ENCODE assay signal across 8 mouse cellular contexts in genomic region chr7:139615767-139616766, GRCm38 (mm10). TPM values are rescaled to one million over a fixed set of nuclear protein-coding genes. Genes with fewer than 3 reads are reported as not detected.
DNase-seq lines count a peak whose midpoint lies in the region; ATAC-seq and TF ChIP-seq lines count a peak whose summit lies in the region.

No protein-coding gene starts in this region.

- no peaks in the 10 kb centered on the region for H3K9me3 ChIP-seq in kidney, embryonic 16.5 days (ENCODE audit: low read length)
- no peaks in the 10 kb centered on the region for H3K9me3 ChIP-seq in limb, embryonic 14.5 days (ENCODE audit: control insufficient read depth, low read length)
- no peaks in the 10 kb centered on the region for H3K9me3 ChIP-seq in neural tube, embryonic 11.5 days (ENCODE audit: control insufficient read depth, low read length)

- H3K27ac ChIP-seq in gastrocnemius, adult 2 months: no peak overlapping the region
- no peak overlapping the region for H3K27ac ChIP-seq in kidney, embryonic 16.5 days (ENCODE audit: low read length)
- no peak overlapping the region for H3K27ac ChIP-seq in limb, embryonic 14.5 days (replicated peaks; ENCODE audit: low read depth, low read length)
- H3K27ac ChIP-seq in neural tube, embryonic 11.5 days (ENCODE audit: low read depth, low read length): no peak overlapping the region

- no peak overlapping the region for H3K9ac ChIP-seq in kidney, embryonic 16.5 days (replicated peaks; ENCODE audit: low read length)
- H3K9ac ChIP-seq in limb, embryonic 14.5 days (ENCODE audit: low read depth, low read length, severe bottlenecking): no peak overlapping the region
- H3K9ac ChIP-seq in neural tube, embryonic 11.5 days (ENCODE audit: low read length): no peak overlapping the region

- H3K4me2 ChIP-seq in kidney, embryonic 16.5 days (replicated peaks; ENCODE audit: low read depth, low read length): no peak overlapping the region
- no peak overlapping the region for H3K4me2 ChIP-seq in limb, embryonic 14.5 days (replicated peaks; ENCODE audit: low read depth, low read length, severe bottlenecking)
- no peak overlapping the region for H3K4me2 ChIP-seq in neural tube, embryonic 11.5 days (ENCODE audit: low read depth)

- 66% methylated on average over 12 of the region's 12 CpGs for WGBS in kidney, embryonic 16.5 days
- WGBS in limb, embryonic 14.5 days: 60% methylated on average over 12 of the region's 12 CpGs
- 59% methylated on average over 12 of the region's 12 CpGs for WGBS in neural tube, embryonic 11.5 days

- peaks cover 3% of the 10 kb centered on the region; the same call in 1 of the 2 replicates for H3K27me3 ChIP-seq in kidney, embryonic 16.5 days (ENCODE audit: insufficient read depth, low read length)
- no peaks in the 10 kb centered on the region for H3K27me3 ChIP-seq in limb, embryonic 14.5 days (ENCODE audit: control insufficient read depth, insufficient read depth, low read length)
- no peaks in the 10 kb centered on the region for H3K27me3 ChIP-seq in neural tube, embryonic 11.5 days (ENCODE audit: control insufficient read depth, insufficient read depth, low read length)

- ATAC-seq in kidney, embryonic 16.5 days (ENCODE audit: low FRiP score, low TSS enrichment): peak; percentile 68; the same call in 1 of the 2 replicates
- ATAC-seq in limb, embryonic 14.5 days (ENCODE audit: low FRiP score, low read depth): peak; percentile 60; the same call in 1 of the 2 replicates
- ATAC-seq in neural tube, embryonic 11.5 days (ENCODE audit: insufficient read depth, low FRiP score, low TSS enrichment): peak; percentile 31

- H3K36me3 ChIP-seq in kidney, embryonic 16.5 days (ENCODE audit: insufficient read depth, low read length): no peaks in the 10 kb centered on the region
- H3K36me3 ChIP-seq in limb, embryonic 14.5 days (ENCODE audit: control insufficient read depth, insufficient read depth, low read length): no peaks in the 10 kb centered on the region
- no peaks in the 10 kb centered on the region for H3K36me3 ChIP-seq in neural tube, embryonic 11.5 days (ENCODE audit: control insufficient read depth, insufficient read depth, low read length)

- intact Hi-C loops in gastrocnemius, adult 2 months (cut with DNase I): no loop called here

- no peaks in the 10 kb centered on the region for H3K4me1 ChIP-seq in kidney, embryonic 16.5 days (ENCODE audit: insufficient read depth, low read length)
- no peaks in the 10 kb centered on the region for H3K4me1 ChIP-seq in limb, embryonic 14.5 days (ENCODE audit: control insufficient read depth, insufficient read depth, low read length)
- no peaks in the 10 kb centered on the region for H3K4me1 ChIP-seq in neural tube, embryonic 11.5 days (ENCODE audit: control insufficient read depth, insufficient read depth, low read length)

- DNase-seq in 3134 (ENCODE audit: extremely low read depth, insufficient read length, low spot score): peak; percentile 15
- DNase-seq in WW6 (ENCODE audit: low read depth, low spot score): peak; percentile 47
- DNase-seq in cerebellum, postnatal 25 days: peak; percentile 79 to 85
- DNase-seq in gastrocnemius, adult 2 months: peak; percentile 50
- peak; percentile 71 for DNase-seq in limb, embryonic 14.5 days (ENCODE audit: low spot score)
- DNase-seq in neural tube, embryonic 11.5 days (ENCODE audit: low spot score): peak; percentile 80
- peak; percentile 17 for DNase-seq in testis, postnatal 14 days (ENCODE audit: low spot score)

- TF ChIP-seq POLR2A in limb, embryonic 14.5 days (IDR thresholded peaks at IDR 0.05; ENCODE audit: borderline replicate concordance, extremely low read depth, insufficient read depth, insufficient read length): no peak

- TF ChIP-seq CTCF in gastrocnemius, adult 2 months (IDR thresholded peaks at IDR 0.05): peak; percentile 80

- H3K4me3 ChIP-seq in gastrocnemius, adult 2 months: no peak overlapping the region
- H3K4me3 ChIP-seq in kidney, embryonic 16.5 days (ENCODE audit: low read length): no peak overlapping the region
- no peak overlapping the region for H3K4me3 ChIP-seq in limb, embryonic 14.5 days (replicated peaks; ENCODE audit: low read length)
- H3K4me3 ChIP-seq in neural tube, embryonic 11.5 days (ENCODE audit: low read depth, low read length): no peak overlapping the region

RNA-seq across cellular contexts. Expression of gene Nkx6-2, which starts 33.5 kb away (rescaled TPM):
- not detected for total RNA-seq in gastrocnemius, adult 2 months (2021)
- polyA plus RNA-seq in kidney, embryonic 16.5 days (2015; fragmentation: Nextera tagmentation; extraction: Ambion mirVana): not detected in 2 replicates
- 0.05 and 0.08 TPM in 2 replicates for polyA plus RNA-seq in limb, embryonic 14.5 days (2012; rRNA removed)
- polyA plus RNA-seq in limb, embryonic 14.5 days (2014; fragmentation: Nextera tagmentation; extraction: Ambion mirVana): 0.14 TPM in 1 of 2 replicates, not detected in the other
- 6.1 and 7.1 TPM in 2 replicates for polyA plus RNA-seq in neural tube, embryonic 11.5 days (2014; fragmentation: Nextera tagmentation; extraction: Ambion mirVana)

Comparison
In these comparisons a context has a peak if more than half of its experiments do, and no peak if none do; other contexts are left out.
1. DNase-seq: peak in every context shown above with its lines; median percentile 82 in cerebellum, postnatal 25 days; 80 in neural tube, embryonic 11.5 days; 71 in limb, embryonic 14.5 days; 50 in gastrocnemius, adult 2 months; 47 in WW6; 17 in testis, postnatal 14 days; 15 in 3134.